Mouse (Mus musculus): ENCODE data around the gene Sat2.
"Not testable (repeated sequence)": the region's sequence is repeated elsewhere in the genome, so short reads cannot be mapped to it uniquely, and the experiment has no call there.

Sat2 gene

GRCm38 (mm10) chr11:69600098-69600497 lies 21.7 kb upstream of the Sat2 start:
- DNase-seq (ENCODE audit: low spot score): peak; percentile 77

GRCm38 (mm10) chr11:69601768-69602167 lies 20.1 kb upstream of the Sat2 start:
- DNase-seq (ENCODE audit: low spot score): no peak

DNA sequence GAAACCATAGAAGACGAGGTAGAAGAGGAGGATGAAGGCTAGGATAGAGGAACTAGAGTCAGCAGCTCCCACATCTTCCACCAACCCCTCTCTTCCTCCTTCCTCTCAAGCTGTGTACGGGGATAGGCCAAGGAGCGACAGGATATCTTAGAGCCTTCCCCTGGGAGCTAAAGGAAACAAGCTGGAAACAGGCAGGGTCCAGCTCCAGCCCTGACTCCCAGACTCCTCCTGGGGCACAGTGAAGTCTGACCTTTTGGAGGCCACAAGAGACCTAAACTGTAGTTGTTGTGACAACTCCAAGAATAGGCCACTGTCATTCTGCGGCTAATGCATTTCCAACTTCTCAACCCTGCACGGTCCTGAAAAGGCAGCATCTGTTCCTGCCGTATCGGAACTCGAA lies 18.3 kb upstream of the Sat2 start:
- no peak for DNase-seq (ENCODE audit: low spot score)

DNA sequence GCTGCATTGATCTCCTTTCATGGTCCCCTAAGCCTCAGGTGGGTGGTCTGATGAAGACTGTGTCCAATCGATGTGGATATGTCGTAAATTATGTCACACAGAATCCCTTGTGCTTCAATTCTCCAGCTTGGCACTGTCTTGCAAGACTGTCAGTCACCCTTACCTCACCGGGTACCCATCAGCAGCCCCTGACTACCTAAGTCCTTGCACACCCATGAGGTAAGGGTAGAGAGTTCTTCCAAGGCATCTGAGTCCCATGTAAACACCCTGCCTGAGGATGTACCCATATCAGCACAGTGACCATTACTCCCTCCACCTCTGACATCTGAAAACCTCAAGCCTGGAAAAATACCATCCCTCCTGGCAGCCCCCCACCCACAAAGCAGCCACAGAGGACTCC lies 17.5 kb upstream of the Sat2 start:
- no peak for DNase-seq (ENCODE audit: low spot score)

DNA sequence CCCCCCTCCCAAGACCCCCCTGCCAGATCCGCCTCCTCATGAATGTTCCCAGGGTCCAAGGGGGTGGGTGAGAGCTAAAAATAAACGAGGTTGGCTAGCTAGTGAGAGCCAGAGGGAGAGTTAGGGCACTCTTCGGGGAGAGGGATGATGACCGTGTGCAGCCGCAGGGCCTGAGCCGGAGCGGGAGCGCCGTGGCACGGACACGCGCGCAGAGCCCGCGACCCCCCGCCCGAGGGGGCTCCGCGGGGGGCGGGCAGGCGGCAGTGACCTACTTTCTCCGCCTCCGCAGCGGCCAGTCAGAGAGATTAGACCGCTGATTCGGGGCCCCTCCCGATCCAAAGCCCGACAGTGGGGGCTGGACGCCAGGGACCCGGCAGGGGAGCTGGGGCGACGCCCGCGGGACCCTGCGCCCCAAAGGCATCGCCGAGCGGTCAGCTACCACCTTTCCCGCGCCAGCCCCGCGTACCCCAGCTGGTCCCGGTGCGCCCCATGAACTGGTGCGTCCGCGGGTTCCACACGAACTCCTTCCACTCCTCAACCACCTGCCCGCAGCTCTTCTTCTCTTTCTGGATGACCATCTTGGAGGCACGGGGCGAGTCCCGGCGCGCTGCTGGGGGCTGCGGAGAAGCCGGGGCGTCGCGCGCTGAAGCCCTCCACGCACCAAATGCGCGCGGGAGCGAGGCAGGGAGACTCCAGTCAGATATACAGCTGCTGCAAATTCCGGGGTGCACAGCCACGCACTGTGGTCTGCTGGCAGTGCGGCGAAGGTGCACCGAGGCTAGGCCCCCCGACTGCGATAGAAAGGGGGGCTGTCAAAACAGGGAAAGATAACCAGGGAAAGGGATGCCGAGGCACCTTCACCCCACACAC lies 16.8 kb upstream of the Sat2 start:
- DNase-seq (ENCODE audit: low spot score): no peak

DNA sequence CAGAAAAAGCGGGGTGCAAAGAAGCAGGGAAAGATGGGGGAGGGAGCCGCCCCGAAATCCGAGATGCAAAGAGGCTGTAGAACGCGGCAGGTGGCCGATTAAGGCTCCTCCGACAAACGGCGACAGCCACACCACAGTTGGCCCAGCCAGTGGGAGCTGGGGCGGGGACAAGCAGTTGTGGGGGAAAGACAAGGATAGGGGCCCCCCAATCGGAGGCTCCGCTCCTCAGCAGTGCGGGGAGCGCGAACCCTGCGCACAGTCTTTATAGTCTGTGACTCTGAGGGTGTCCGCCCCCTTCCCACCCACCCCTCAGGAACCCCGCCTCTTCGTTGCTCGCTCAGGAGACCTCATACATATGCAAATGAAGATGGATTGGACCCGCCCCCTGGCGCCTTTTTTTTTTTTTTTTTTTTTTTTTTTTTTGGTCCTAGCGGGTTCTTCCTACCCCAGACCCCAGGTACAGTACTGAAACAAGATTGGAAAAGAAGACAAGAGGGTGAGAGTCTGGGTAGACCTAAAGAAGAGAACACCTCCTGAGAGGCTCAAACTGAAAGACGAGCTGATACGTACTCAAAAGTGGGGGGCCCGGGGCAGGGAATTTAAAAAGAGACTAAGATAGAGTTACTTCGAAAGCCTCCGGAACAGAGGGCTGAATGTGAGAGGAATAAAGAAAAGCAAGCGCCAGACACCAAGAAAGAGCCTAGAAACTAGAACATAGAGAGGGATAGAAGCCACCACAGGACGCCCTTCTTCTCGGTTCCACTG lies 15.9 kb upstream of the Sat2 start, which contains the start of gene Atp1b2:
Gene Atp1b2 (minus strand): TSS at position 217 of the 765 bp plus-strand sequence.
- DNase-seq (ENCODE audit: low spot score): peak; percentile 83

- DNase-seq (ENCODE audit: low spot score): no peak
Measured at GRCm38 (mm10) chr11:69606491-69606795, 15.4 kb upstream of the Sat2 start.

- DNase-seq (ENCODE audit: low spot score): no peak
Measured at GRCm38 (mm10) chr11:69606832-69607231, 15.0 kb upstream of the Sat2 start.

- DNase-seq (ENCODE audit: low spot score): no peak
Measured at GRCm38 (mm10) chr11:69608525-69608924, 13.3 kb upstream of the Sat2 start.

GRCm38 (mm10) chr11:69609416-69609815 lies 12.4 kb upstream of the Sat2 start:
- DNase-seq (ENCODE audit: low spot score): no peak

GRCm38 (mm10) chr11:69610899-69611298 lies 10.9 kb upstream of the Sat2 start:
- DNase-seq (ENCODE audit: low spot score): no peak

DNA sequence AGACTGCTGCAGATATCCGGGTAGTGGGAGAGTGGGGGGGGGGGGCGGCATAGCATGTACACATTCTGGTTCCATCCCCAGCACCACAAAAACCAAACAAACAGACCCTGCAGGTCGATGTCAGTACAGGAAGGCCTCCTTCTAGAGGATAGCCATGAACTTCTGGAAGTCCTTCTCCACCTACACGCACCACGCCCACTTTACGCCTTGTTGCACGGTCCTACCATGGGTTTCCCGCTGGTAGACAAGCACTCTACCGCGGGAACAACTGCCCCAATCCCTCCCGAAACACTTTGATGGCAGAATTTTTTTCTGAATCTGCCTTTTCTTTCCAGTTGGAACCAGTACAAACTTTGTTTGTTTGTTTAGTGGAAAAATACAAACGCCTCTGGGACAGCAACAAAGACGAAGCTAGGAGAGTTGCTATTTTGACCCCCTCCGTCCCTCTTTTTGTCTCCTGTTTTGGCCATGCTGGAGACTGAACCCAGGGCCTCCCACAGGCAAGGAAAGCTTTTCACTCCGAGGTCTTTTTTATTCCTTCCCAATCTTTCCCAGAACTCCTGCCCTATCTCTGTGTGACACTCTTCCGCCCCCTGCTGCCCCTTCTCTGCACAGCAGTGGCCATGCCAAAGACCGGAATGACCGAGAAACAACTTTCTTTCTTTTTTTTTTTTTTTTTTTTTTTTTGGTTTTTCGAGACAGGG lies 8.1 kb upstream of the Sat2 start:
- peak; percentile 90 for DNase-seq (ENCODE audit: low spot score)

- not testable (repeated sequence) for DNase-seq (ENCODE audit: low spot score)
Measured at GRCm38 (mm10) chr11:69614257-69614588, 7.6 kb upstream of the Sat2 start.

DNA sequence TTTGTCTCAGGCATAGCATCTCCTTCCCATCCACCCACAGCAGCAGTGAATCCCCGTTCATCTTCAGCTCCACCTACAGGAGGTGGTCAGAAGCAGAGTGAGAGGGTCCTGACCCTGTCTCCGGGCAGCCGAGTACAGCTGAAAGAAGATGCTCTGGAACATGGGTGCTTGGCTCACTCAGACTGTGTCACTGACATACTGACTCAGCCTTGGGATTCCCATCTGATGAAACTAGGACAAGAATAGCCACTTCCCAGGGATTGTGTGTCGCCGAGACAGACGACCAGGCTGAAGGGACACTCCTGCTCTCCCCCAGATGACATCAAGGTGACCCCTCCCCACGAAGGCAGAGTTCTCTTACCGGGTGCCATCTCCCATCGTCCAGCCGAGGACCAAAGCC lies 5.0 kb upstream of the Sat2 start:
- DNase-seq (ENCODE audit: low spot score): no peak

- DNase-seq (ENCODE audit: low spot score): no peak
Measured at GRCm38 (mm10) chr11:69617805-69618204, 4.0 kb upstream of the Sat2 start, which contains the start of gene Shbg. Shbg (minus strand) TSS chr11:69617905.

DNA sequence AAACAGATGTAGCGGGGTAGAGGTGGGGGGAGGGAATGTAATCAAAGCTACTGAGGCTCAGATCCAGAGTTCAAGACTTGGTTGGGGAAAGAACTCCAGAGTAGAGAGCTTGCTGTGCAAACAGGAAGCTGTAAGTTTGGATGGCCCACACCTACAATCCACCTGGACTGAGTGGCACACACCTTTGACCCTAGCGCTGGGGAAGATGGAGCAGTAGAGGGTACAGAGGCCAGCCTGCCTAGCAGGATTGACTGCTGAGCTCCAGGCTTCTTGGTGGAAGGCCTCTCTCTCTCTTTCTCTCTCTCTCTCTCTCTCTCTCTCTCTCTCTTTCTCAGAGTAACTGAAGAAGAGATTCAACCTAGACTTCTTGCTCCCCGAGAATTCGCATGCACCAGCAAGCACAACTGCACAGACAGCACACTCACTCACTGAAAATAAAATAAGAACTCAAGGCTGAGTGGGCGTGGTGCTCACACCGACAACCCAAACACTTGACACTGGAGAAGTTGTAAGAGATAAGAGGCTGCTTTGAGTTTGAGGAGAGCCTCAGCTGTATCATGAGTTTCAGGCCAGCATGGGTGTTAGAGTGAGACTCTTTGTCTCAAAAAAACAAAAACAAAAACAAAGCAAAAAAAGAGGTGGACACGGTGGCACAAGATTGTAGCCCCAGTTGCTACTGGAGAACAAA lies 1.3 kb upstream of the Sat2 start:
- DNase-seq (ENCODE audit: low spot score): no peak

DNA sequence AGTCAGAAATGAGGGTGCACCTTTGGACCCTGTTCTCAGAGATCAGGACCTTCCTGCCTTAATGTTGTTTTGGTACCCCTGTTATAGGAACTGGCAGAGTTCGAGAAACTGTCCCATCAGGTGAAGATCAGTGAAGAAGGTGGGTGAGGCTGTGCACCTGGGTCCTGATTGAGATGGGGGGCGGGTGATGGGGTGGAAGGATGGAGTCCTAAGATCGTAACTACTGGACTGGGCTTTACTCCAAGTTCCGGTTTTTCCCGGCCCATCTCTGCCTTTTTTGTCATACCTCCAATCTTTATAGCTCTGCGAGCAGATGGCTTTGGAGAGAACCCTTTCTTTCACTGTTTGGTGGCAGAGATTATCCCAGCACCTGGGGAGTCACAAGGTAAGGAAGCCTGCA lies 582 bp downstream of the Sat2 start:
- DNase-seq (ENCODE audit: low spot score): no peak

DNA sequence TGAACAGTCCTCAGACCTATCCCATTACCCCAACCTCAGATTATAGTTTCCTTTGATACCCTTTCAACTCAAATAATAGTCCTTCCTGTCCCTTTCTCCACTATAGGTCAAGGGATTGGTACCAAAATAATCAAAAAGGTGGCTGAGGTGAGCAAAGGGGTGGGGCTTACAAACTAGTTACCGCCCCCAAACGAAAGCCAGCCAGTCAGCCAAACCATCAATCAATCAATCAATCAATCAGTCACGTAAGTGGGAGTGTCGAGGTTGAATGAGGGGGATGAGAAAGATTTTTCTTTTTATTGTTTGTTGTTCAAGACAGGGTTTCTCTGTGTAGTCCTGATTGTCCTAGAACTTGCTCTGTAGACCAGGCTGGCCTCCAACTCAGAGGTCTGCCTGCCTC lies 1.2 kb downstream of the Sat2 start:
- no peak for DNase-seq (ENCODE audit: low spot score)

DNA sequence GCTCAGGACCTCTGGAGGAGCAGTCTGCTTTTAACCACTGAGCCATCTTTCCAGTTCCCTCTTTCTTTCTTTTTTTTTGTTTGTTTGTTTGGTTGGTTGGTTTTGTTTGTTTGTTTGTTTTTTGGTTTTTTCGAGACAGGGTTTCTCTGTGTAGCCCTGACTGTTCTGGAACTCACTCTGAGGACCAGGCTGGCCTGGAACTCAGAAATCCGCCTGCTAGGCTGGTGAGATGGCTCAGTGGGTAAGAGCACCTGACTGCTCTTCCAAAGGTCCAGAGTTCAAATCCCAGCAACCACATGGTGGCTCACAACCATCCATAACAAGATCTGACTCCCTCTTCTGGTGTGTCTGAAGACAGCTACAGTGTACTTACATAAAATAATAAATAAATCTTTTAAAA lies 2.5 kb downstream of the Sat2 start:
- not testable (repeated sequence) for DNase-seq (ENCODE audit: low spot score)

DNA sequence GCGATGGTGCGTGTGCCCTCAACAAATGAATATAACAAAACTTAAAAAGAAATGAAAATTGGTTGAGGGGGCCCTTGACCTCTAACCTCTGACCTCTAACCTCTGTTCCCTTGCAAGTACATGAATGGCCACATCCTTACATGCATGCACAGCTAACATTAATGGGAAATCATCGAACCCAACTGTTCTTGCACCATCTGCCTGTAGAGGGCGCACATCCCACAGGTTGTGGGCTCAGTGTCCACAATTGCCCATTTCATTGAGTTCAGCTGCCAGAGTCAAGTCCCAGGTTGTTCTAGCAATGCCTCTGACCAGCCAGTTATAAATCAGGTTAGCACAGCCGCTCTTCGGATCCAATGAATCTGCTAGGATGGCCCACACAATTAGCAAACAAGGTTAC lies 6.5 kb downstream of the Sat2 start:
- DNase-seq (ENCODE audit: low spot score): peak; percentile 94

- DNase-seq (ENCODE audit: low spot score): peak; percentile 45
Measured at GRCm38 (mm10) chr11:69629802-69630201, 8.0 kb downstream of the Sat2 start.

Data from embryo, embryonic 10 days (tissue).